Mouse (Mus musculus) hindbrain, embryonic 13.5 days (tissue): ENCODE results near the gene Ipo9. TPM values are rescaled to one million over a fixed set of nuclear protein-coding genes. Genes with fewer than 3 reads are reported as not detected.

Experiments
- ATAC-seq: fragments of 200-750 bp; cut with Nextera tagmentation; 2 replicates; pipeline ENCODE4 v1.8.0; 2017; ENCODE audit warnings: moderate TSS enrichment; ENCODE audit not compliant: low FRiP score
- H3K27ac ChIP-seq: fragments of 300-500 bp; sonication (generic); 2 replicates; pipeline ENCODE4 v1.5.1; 2015; ENCODE audit warnings: inconsistent platforms, mild to moderate bottlenecking, moderate library complexity
- H3K27me3 ChIP-seq: fragments of 300-500 bp; sonication (generic); 2 replicates; pipeline ENCODE4 v1.6.1; 2015; ENCODE audit warnings: mild to moderate bottlenecking, inconsistent platforms
- H3K36me3 ChIP-seq: fragments of 300-500 bp; sonication (generic); 2 replicates; pipeline ENCODE4 v1.6.1; 2015; ENCODE audit warnings: mild to moderate bottlenecking, inconsistent platforms
- H3K4me1 ChIP-seq: fragments of 300-500 bp; sonication (generic); replicated peaks from 2 replicates; pipeline ENCODE4 v1.6.1; 2015; ENCODE audit warnings: inconsistent platforms
- H3K4me2 ChIP-seq: fragments of 300-500 bp; sonication (generic); 2 replicates; pipeline ENCODE4 v1.6.1; 2015; ENCODE audit warnings: inconsistent platforms, mild to moderate bottlenecking, moderate library complexity
- H3K4me3 ChIP-seq: fragments of 300-500 bp; sonication (generic); 2 replicates; pipeline ENCODE4 v1.5.1; 2015; ENCODE audit warnings: mild to moderate bottlenecking, inconsistent platforms
- H3K9ac ChIP-seq: fragments of 300-500 bp; sonication (generic); 2 replicates; pipeline ENCODE4 v1.6.1; 2015; ENCODE audit warnings: mild to moderate bottlenecking, inconsistent platforms
- H3K9me3 ChIP-seq: fragments of 300-500 bp; sonication (generic); 2 replicates; pipeline ENCODE4 v1.6.1; 2016; ENCODE audit warnings: inconsistent platforms
- WGBS: fragments of 180-500 bp; shearing (Covaris S2); methylation state at CpG from one replicate; pipeline ENCODE4 v1.1.7; 2015; 5-methylcytosine and 5-hydroxymethylcytosine counted together
- microRNA-seq: library from miRNA; unstranded; fragments of <30 nt; microRNA quantifications from one replicate; pipeline ENCODE4, GENCODE M21; 2016
- polyA plus RNA-seq: library from polyadenylated mRNA; unstranded; fragments of >200 nt; fragmentation: Nextera tagmentation; extraction: Ambion mirVana; gene quantifications from 2 replicates; pipeline ENCODE4 v1.2.1, GENCODE M21; 2015

The Ipo9 gene
- polyA plus RNA-seq, 1 experiment from 2014 or later, result 124 TPM

DNA sequence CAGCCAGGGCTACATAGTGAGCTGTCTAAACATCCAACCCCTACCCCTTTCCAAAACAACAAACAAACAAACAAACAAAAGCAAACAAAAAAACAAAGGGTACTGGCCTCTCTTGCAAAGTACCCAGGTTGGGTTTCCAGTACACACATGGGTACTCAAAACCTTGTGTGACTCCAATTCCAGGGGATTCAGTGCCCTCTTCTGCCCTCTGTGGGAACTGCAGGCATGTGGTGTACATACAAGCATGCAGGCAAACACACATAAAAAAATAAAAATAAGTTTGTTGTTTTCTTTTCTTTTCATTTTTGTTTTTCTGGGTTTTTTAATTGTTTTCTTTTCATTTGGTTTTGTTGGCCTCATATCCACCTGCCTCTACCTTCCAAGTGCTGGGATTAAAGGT, 68.2 kb downstream of the Ipo9 start:
- Histone ChIP-seq H3K27ac (no peak overlapping the region), H3K27me3 (no peaks in the 10 kb centered on the region), H3K9ac (no peak overlapping the region), H3K4me2 (no peak overlapping the region), H3K4me1 (no peaks in the 10 kb centered on the region), H3K9me3 (no peaks in the 10 kb centered on the region), H3K36me3 (no peaks in the 10 kb centered on the region), H3K4me3 (no peak overlapping the region)
- ATAC-seq, result no peak

GRCm38 (mm10) chr1:135361491-135361890, 68.8 kb downstream of the Ipo9 start:
- no peak for ATAC-seq
- H3K4me2 ChIP-seq, result no peak overlapping the region

DNA sequence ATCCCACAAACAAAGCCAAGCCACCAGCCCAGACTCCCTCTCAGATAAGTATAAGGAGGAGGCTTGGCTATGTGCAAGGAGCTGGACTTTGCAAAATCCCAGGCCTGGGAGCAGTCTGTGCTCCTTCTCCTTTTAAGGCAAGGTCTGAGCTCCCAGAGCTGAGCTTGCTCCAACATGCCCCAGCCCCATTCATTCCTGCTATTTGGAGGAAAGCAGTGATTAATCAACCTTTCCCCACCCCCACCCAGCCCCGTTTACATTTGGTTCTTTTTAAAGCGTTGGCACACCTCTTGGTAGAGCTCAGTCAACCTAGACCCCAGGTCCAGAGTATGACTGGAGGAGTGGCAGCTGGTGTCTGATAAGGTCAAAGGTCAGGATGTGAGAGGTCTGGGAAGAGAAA, 71.2 kb downstream of the Ipo9 start:
- H3K27ac ChIP-seq, result no peak overlapping the region
- WGBS, result 33% methylated on average over 2 of the region's 2 CpGs
- H3K27me3 ChIP-seq, result 0 out of 2 replicates have a peak, but pooled peaks cover 2% of the 10 kb centered on the region
- H3K4me1 ChIP-seq, result no peaks in the 10 kb centered on the region
- H3K9ac ChIP-seq, result no peak overlapping the region
- no peak for ATAC-seq
- H3K9me3 ChIP-seq, result no peaks in the 10 kb centered on the region
- no peak overlapping the region for H3K4me2 ChIP-seq
- no peaks in the 10 kb centered on the region for H3K36me3 ChIP-seq
- no peak overlapping the region for H3K4me3 ChIP-seq

More at GRCm38 (mm10) chr1:135361491-135361890, 68.8 kb downstream of the Ipo9 start:
- Histone ChIP-seq H3K27ac (no peak overlapping the region), H3K4me1 (no peaks in the 10 kb centered on the region), H3K9ac (no peak overlapping the region), H3K27me3 (no peaks in the 10 kb centered on the region), H3K4me3 (no peak overlapping the region), H3K36me3 (no peaks in the 10 kb centered on the region), H3K9me3 (no peaks in the 10 kb centered on the region)
- 61% methylated on average over 4 of the region's 4 CpGs for whole genome bisulfite sequencing

- no peak overlapping the region for H3K9ac ChIP-seq
- H3K4me3 ChIP-seq, result no peak overlapping the region
- H3K27ac ChIP-seq, result no peak overlapping the region
- H3K27me3 ChIP-seq, result 0 out of 2 replicates have a peak, but pooled peaks cover 2% of the 10 kb centered on the region
- no peaks in the 10 kb centered on the region for H3K9me3 ChIP-seq
- 74% methylated on average over 3 of the region's 3 CpGs for WGBS
- ATAC-seq, result no peak
- 0 out of 2 replicates have a peak, but pooled peaks cover 6% of the 10 kb centered on the region for H3K4me1 ChIP-seq
- H3K36me3 ChIP-seq, result no peaks in the 10 kb centered on the region
- no peak overlapping the region for H3K4me2 ChIP-seq
Observed at GRCm38 (mm10) chr1:135351953-135352352, 78.3 kb downstream of the Ipo9 start.

- ATAC-seq, result no peak
- Histone ChIP-seq H3K4me3 (no peak overlapping the region), H3K27ac (no peak overlapping the region), H3K27me3 (no peaks in the 10 kb centered on the region), H3K36me3 (no peaks in the 10 kb centered on the region), H3K4me1 (0 out of 2 replicates have a peak, but pooled peaks cover 6% of the 10 kb centered on the region), H3K9ac (no peak overlapping the region), H3K9me3 (no peaks in the 10 kb centered on the region), H3K4me2 (no peak overlapping the region)
- WGBS, result 55% methylated on average over 4 of the region's 4 CpGs
Observed at GRCm38 (mm10) chr1:135347498-135348169, 82.7 kb downstream of the Ipo9 start.

DNA sequence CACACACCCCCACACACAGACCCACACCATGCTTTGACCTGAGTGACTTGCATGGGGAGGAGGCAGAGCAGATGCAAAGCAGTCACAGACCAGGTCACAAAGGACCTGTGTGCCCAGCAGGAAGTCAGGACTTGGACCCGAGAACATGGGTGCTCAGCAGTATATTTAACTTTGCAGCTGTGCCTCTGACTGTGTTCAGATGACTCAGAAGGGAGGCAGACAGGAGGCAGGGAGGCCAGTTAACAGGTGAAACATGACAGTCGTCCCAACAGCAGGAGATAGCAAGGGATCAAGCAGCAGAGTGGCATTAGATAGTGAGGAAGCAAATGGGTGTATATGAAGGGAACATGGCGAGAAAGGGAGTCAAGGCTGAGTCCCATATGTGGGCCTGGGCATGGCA, 83.4 kb downstream of the Ipo9 start:
- no peak for ATAC-seq
- WGBS, result 74% methylated on average over 3 of the region's 3 CpGs

GRCm38 (mm10) chr1:135344026-135344425, 86.3 kb downstream of the Ipo9 start:
- Histone ChIP-seq H3K27ac (no peak overlapping the region), H3K4me1 (0 out of 2 replicates have a peak, but pooled peaks cover 10% of the 10 kb centered on the region), H3K9ac (no peak overlapping the region), H3K36me3 (no peaks in the 10 kb centered on the region), H3K9me3 (no peaks in the 10 kb centered on the region), H3K4me2 (no peak overlapping the region), H3K4me3 (no peak overlapping the region), H3K27me3 (no peaks in the 10 kb centered on the region)
- ATAC-seq, result no peak
- WGBS, result 65% methylated on average over 4 of the region's 4 CpGs

More for the DNA sequence above, 83.4 kb downstream of the Ipo9 start:
- Histone ChIP-seq H3K27ac (no peak overlapping the region), H3K9ac (no peak overlapping the region), H3K4me2 (no peak overlapping the region), H3K9me3 (no peaks in the 10 kb centered on the region), H3K4me1 (0 out of 2 replicates have a peak, but pooled peaks cover 9% of the 10 kb centered on the region), H3K27me3 (no peaks in the 10 kb centered on the region), H3K4me3 (no peak overlapping the region), H3K36me3 (no peaks in the 10 kb centered on the region)

DNA sequence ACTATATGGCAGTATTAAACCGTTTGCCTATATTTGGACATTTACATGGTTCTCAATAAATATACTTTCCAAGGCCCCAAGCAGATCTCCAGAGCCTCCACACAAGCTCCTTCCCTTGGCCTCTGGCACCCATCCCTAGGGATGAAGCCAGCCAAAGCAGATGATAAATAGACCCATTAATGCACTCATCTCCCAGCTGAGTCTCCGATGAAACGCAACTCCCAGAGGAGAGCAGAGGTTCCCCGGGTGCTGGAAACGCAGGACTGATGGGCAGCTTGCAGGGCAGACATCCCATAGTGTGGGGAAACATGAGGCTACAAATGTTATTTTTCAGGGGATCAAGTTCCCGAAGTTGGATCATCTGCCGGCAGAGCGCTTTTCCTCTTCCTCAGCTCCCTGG, 88.4 kb downstream of the Ipo9 start:
- WGBS, result 49% methylated on average over 8 of the region's 8 CpGs
- H3K9ac ChIP-seq, result no peak overlapping the region
- no peak overlapping the region for H3K4me2 ChIP-seq
- H3K27me3 ChIP-seq, result no peaks in the 10 kb centered on the region
- H3K27ac ChIP-seq, result no peak overlapping the region
- no peak for ATAC-seq
- no peak overlapping the region for H3K4me3 ChIP-seq
- H3K9me3 ChIP-seq, result no peaks in the 10 kb centered on the region
- 0 out of 2 replicates have a peak, but pooled peaks cover 5% of the 10 kb centered on the region for H3K4me1 ChIP-seq
- H3K36me3 ChIP-seq, result no peaks in the 10 kb centered on the region

Small RNAs within 50 kb of the gene (microRNA-seq; reads per million reads assigned to microRNA genes)
- 4.2 reads per million, percentile 13 among the genes with 10 or more reads in this experiment for gene Mir1231

Other genes starting within 250 kb of the Ipo9 start
- 0.19 TPM in 2 replicates for gene Elf3, start 171.9 kb downstream of the Ipo9 start, polyA plus RNA-seq
- 101 and 102 TPM in 2 replicates for gene Rnpep, start 146.4 kb downstream of the Ipo9 start, polyA plus RNA-seq
- gene Timm17a, start 116.7 kb downstream of the Ipo9 start, polyA plus RNA-seq, result 145 and 164 TPM in 2 replicates
- gene Lmod1, start 105.7 kb downstream of the Ipo9 start, polyA plus RNA-seq, result 0.29 and 0.31 TPM in 2 replicates
- 84.2 and 89.9 TPM in 2 replicates for gene Shisa4, start 55.3 kb downstream of the Ipo9 start, polyA plus RNA-seq
- 42.3 and 42.6 TPM in 2 replicates for gene Nav1, start 176.8 kb upstream of the Ipo9 start, polyA plus RNA-seq